Mouse (Mus musculus): Measurements from ENCODE around the gene Arl10. TPM values are rescaled to one million over a fixed set of nuclear protein-coding genes. Genes with fewer than 3 reads are reported as not detected.

Arl10 gene
- polyA plus RNA-seq, 1 experiment from 2014 or later, result 50.2 TPM

Small RNAs within 50 kb of the gene (microRNA-seq; reads per million reads assigned to microRNA genes)
- gene Gm24195, result not detected

Other genes with a start within 250 kb of the Arl10 start
- gene Cplx2, start 203.7 kb upstream of the Arl10 start, polyA plus RNA-seq (2016; fragmentation: Nextera tagmentation; extraction: Ambion mirVana), result 13.6 and 15.4 TPM in 2 replicates
- 119 and 136 TPM in 2 replicates for gene Thoc3, start 106.2 kb upstream of the Arl10 start, polyA plus RNA-seq (2016; fragmentation: Nextera tagmentation; extraction: Ambion mirVana)
- 18.2 and 20.3 TPM in 2 replicates for gene Simc1, start 71.2 kb upstream of the Arl10 start, polyA plus RNA-seq (2016; fragmentation: Nextera tagmentation; extraction: Ambion mirVana)
- gene 4833439L19Rik, start 9.6 kb upstream of the Arl10 start, polyA plus RNA-seq (2016; fragmentation: Nextera tagmentation; extraction: Ambion mirVana), result 239 and 254 TPM in 2 replicates
- 58.0 and 66.2 TPM in 2 replicates for gene Nop16, start 15.1 kb downstream of the Arl10 start, polyA plus RNA-seq (2016; fragmentation: Nextera tagmentation; extraction: Ambion mirVana)
- 172 and 180 TPM in 2 replicates for gene Higd2a, start 15.2 kb downstream of the Arl10 start, polyA plus RNA-seq (2016; fragmentation: Nextera tagmentation; extraction: Ambion mirVana)
- 68.9 and 71.0 TPM in 2 replicates for gene Cltb, start 36.3 kb downstream of the Arl10 start, polyA plus RNA-seq (2016; fragmentation: Nextera tagmentation; extraction: Ambion mirVana)
- gene Faf2, start 46.8 kb downstream of the Arl10 start, polyA plus RNA-seq (2016; fragmentation: Nextera tagmentation; extraction: Ambion mirVana), result 77.1 and 86.9 TPM in 2 replicates
- gene Rnf44, start 118.9 kb downstream of the Arl10 start, polyA plus RNA-seq (2016; fragmentation: Nextera tagmentation; extraction: Ambion mirVana), result 105 and 116 TPM in 2 replicates
- 0.09 and 0.15 TPM in 2 replicates for gene Cdhr2, start 126.4 kb downstream of the Arl10 start, polyA plus RNA-seq (2016; fragmentation: Nextera tagmentation; extraction: Ambion mirVana)
- 29.5 and 37.6 TPM in 2 replicates for gene Gprin1, start 174.9 kb downstream of the Arl10 start, polyA plus RNA-seq (2016; fragmentation: Nextera tagmentation; extraction: Ambion mirVana)
- 3.6 and 4.2 TPM in 2 replicates for gene Sncb, start 191.6 kb downstream of the Arl10 start, polyA plus RNA-seq (2016; fragmentation: Nextera tagmentation; extraction: Ambion mirVana)
- not detected in 2 replicates for gene Eif4e1b, start 209.0 kb downstream of the Arl10 start, polyA plus RNA-seq (2016; fragmentation: Nextera tagmentation; extraction: Ambion mirVana)
- gene Tspan17, start 214.4 kb downstream of the Arl10 start, polyA plus RNA-seq (2016; fragmentation: Nextera tagmentation; extraction: Ambion mirVana), result 53.3 and 59.0 TPM in 2 replicates